Mouse (Mus musculus) bone marrow macrophage, adult 2 months (primary cell): ENCODE data around the gene Gm17361. TPM values are rescaled to one million over a fixed set of nuclear protein-coding genes. Genes with fewer than 3 reads are reported as not detected.
"Not testable (repeated sequence)": the region's sequence is repeated elsewhere in the genome, so short reads cannot be mapped to it uniquely, and the experiment has no call there.

ENCODE experiments used
- H3K27ac ChIP-seq: 2 replicates; pipeline ENCODE4 v1.5.1; 2012; ENCODE audit warnings: low read depth, low read length; ENCODE audit not compliant: insufficient read depth
- H3K4me1 ChIP-seq: 2 replicates; pipeline ENCODE4 v1.6.1; 2012; ENCODE audit warnings: low read length; ENCODE audit not compliant: control insufficient read depth, insufficient read depth
- H3K4me3 ChIP-seq: 2 replicates; pipeline ENCODE4 v1.5.1; 2012; ENCODE audit warnings: mild to moderate bottlenecking, low read length, moderate library complexity; ENCODE audit not compliant: insufficient read depth
- polyA plus RNA-seq: library from polyadenylated mRNA; stranded (reverse); fragments of >200 nt; gene quantifications from 2 replicates; pipeline ENCODE4 v1.2.4, GENCODE M21; 2012; ENCODE audit not compliant: missing spikeins, insufficient read depth, insufficient read length

The Gm17361 gene
- not detected in 2 replicates for polyA plus RNA-seq

DNA sequence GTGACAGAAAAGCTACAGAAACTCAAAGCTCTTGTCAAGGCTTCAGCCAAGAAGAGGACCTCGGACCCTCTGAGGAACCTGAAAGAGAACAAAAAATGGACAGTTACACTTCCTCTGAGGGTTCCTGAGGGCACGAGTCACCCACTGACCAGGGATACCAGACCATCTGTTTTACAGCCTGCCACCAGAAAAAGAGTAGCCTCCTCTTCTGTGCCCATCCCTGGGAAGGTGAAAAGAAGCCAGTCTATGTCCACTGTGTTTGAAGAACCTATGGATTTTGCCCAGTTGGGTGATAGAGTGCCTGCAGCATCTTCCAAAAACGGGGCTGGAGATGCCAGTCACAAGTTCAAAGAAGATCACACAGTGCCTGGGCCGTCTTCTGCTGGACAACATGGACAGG, at the start of gene Gm17361:
Gene Gm17361 (plus strand): TSS at position 301 of the 400 bp plus-strand sequence.
- not testable (repeated sequence) for H3K4me3 ChIP-seq, H3K4me1 ChIP-seq, H3K27ac ChIP-seq
